Mouse (Mus musculus) heart, postnatal 36 days (tissue): ENCODE data around the gene Slc2a3. TPM values are rescaled to one million over a fixed set of nuclear protein-coding genes. Genes with fewer than 3 reads are reported as not detected.

Experiments
- microRNA-seq, 2 experiments: library from miRNA; unstranded; fragments of <30 nt; microRNA quantifications; one replicate each; pipeline ENCODE4 v1.2.0; 2021; ENCODE audit warnings: borderline number of aligned reads in 2 of 2
- total RNA-seq, 2 experiments: library from RNA; stranded (reverse); gene quantifications; 2 replicates each; pipeline ENCODE4 v1.2.3; 2021

Gene Slc2a3
- total RNA-seq, 2 experiments from 2014 or later = 1.6 to 2.0 TPM

Small RNAs within 50 kb of the gene (microRNA-seq; reads per million reads assigned to microRNA genes)
- gene Mir7231 = 0 reads per million in 2 experiments

Other genes starting within 250 kb of the Slc2a3 start
- gene Aicda, start 247.8 kb downstream of the Slc2a3 start, total RNA-seq = not detected
- 1 to 10 TPM; 6.3 to 8.0 TPM for gene Apobec1, start 199.2 kb downstream of the Slc2a3 start, total RNA-seq
- not detected for gene Gdf3, start 191.6 kb downstream of the Slc2a3 start, total RNA-seq
- gene Dppa3, start 175.2 kb downstream of the Slc2a3 start, total RNA-seq = not detected
- gene Nanog, start 94.2 kb downstream of the Slc2a3 start, total RNA-seq = not detected
- gene Foxj2, start 18.3 kb upstream of the Slc2a3 start, total RNA-seq = 10 to 100 TPM; 33.4 to 34.7 TPM
- 1 to 10 TPM; 3.0 to 5.0 TPM for gene C3ar1, start 54.5 kb upstream of the Slc2a3 start, total RNA-seq
- gene Necap1, start 72.8 kb upstream of the Slc2a3 start, total RNA-seq = 10 to 100 TPM; 19.9 to 20.4 TPM
- gene Clec4a1, start 120.2 kb upstream of the Slc2a3 start, total RNA-seq = 1 to 10 TPM; 5.4 to 6.5 TPM
- 1 to 10 TPM; 3.5 to 4.1 TPM for gene Clec4a3, start 150.9 kb upstream of the Slc2a3 start, total RNA-seq
- not detected for gene Clec4a4, start 188.7 kb upstream of the Slc2a3 start, total RNA-seq
- gene Clec4b1, start 248.3 kb upstream of the Slc2a3 start, total RNA-seq = not detected